Mouse (Mus musculus) left cerebral cortex, adult 11 months (tissue): ENCODE measurements around the gene Polg2.
A peak's percentile ranks its signal among the peaks of the same experiment; 100 is the strongest.
"Not testable (repeated sequence)": the region's sequence is repeated elsewhere in the genome, so short reads cannot be mapped to it uniquely, and the experiment has no call there.

Experiments used
- DNase-seq: peaks from one replicate; pipeline ENCODE4 v3.0.0; 2022; ENCODE audit warnings: low spot score

Polg2 gene

GRCm38 (mm10) chr11:106788775-106789459, 9.6 kb upstream of the Polg2 start, which contains the start of the genes Ddx5 and Cep95:
Ddx5 (minus strand) TSS chr11:106789185.
Cep95 (plus strand) TSS chr11:106789252.
- peak; percentile 98 for DNase-seq

- DNase-seq, result peak; percentile 94
Observed at GRCm38 (mm10) chr11:106788026-106788774, 8.9 kb upstream of the Polg2 start.

DNA sequence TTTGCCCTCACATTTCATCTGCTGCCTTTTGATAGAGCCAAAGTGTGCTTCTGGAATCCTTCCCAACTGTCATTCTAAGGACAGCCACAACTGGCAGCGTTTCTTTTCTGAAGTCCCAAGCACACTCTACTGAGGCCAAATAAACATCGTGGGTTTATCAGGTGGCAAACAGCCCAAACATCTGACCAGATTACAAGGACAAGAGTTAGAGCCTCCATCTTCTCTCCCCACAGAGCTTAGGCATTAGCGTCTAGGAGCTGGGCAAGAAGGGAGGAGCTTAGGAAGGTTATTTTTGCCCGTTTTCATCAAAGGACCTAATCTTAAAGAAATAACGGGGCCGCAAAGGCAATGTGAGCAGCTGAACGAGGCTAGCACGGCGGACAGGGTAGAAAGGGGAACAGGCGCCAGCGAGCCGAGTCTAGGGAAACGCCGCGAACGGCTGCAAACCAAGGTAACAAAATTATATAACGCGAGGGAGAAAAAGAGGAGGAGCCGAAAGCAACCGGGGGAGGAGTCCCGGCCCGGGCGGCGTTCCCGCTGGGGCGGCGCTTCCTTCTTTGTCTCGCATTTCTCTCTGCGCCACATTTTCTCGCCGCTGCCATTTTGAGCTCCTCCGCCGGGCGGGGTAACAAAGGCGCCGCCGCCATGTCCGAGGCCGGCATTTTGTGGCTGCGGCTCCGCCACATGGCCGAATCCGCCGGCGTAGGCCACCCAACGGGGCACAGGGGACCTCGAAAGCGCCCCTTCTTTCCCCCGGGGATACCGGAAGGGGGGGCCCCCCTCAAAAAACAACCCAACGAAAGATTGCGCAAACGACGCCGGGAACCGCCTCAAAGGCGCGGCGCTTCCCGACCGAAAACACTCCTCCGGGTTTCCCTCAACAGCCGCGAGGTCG, 8.0 kb upstream of the Polg2 start:
- DNase-seq, result peak; percentile 79

DNA sequence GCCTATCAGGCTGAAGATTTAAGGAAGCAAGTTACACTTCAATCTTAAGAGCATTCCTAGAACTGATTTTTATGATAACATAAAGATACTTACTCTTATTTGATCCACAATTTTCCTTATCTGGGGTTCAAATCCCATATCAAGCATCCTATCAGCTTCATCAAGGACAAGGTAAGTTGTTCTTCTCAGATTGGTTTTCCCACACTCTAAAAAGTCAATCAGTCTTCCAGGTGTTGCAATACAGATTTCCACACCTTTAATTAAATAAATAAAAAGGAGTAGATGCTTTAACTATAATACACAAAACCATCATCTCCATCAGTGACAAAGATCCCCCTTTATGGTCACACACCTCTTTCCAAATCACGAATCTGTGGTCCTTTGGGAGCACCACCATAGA, 5.7 kb upstream of the Polg2 start:
- DNase-seq, result no peak

GRCm38 (mm10) chr11:106784476-106784875, 5.1 kb upstream of the Polg2 start:
- no peak for DNase-seq

DNA sequence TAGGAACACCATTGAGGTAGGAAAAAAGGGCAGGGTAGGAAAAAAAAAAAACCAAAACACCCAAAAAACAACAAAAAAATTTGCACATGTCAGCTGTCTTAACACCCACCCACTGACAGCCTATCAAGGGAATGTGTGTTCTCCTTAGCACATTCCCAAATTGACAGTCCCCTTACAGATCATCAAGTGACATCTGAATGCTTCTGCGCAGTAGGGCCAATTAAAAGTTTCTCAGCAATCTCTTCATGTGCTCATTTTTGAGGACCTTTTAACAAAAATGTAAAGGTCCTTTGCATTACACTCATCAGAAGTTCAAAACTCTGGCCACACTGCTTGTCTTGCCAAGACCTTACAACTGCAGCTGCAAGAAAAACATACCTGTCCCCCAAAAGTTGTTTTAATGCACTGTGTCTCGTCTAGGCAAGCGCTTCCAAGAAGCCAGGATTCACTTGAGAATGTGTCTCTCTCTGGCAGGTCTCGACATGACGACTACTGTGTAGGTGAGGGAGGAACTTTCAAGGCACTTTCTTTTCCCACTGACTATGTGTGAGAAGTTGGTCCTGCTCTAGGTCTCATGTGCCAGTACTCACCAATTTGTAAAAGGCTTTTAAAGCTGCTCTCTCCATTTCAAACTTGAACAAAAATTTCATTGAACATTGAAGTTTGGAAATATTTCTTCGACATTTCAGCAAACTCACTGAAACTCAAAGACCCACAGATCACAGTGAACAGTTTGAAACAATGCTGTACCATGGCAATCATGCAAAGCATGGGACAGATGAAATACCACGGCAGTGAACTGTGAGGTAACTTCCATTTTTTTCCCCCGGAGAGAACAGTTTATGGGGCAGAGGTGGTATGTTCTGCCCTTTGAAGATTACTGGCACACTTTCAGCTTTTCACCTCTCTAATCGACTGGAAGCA, 3.8 kb upstream of the Polg2 start:
- DNase-seq, result no peak

GRCm38 (mm10) chr11:106782271-106782670, 2.9 kb upstream of the Polg2 start:
- not testable (repeated sequence) for DNase-seq

DNA sequence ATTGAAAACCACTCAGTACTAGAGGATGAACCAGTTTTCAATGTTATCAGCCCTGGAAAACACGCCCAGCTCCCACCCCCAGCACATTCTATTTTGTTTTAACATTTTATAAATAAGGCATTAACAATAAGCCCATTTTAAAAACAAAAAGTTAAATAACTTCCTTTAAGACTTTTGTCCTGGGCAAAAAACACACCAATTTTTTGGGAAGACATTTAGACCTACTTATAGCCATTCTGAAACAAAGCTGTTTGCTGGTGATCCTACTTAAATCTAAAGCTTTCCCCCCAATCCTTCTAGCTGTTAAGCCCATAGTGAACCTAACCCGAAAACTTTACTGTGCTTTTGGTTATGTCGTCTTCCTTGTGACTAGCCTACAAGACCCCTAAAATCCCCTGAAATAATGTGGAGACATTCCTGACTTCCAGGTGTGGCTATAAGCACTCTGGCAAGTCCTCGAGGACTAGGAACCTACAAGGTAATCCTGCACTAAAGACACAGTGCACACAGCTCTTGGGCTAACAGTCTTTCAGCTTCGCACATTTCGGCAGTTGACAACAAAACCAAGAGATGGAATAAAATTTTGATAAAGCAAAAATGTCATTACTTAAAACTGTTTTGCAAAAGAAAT, 1.4 kb upstream of the Polg2 start:
- no peak for DNase-seq

DNA sequence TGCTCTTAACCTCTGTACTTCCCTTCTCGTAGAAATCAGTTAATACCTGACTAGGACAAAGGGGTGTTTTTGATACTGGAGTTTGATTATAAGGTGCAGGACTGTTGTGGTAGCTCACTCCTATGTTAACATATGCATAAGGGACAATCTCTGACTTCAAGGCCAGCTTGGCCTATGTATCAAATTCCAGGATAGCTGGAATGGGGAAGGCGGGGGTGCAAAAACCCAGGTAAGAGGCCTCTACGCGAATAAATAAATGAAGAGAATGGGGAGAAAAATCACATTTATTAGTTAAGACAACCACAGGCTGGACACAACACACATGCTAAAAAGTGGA, 720 bp upstream of the Polg2 start:
- no peak for DNase-seq

DNA sequence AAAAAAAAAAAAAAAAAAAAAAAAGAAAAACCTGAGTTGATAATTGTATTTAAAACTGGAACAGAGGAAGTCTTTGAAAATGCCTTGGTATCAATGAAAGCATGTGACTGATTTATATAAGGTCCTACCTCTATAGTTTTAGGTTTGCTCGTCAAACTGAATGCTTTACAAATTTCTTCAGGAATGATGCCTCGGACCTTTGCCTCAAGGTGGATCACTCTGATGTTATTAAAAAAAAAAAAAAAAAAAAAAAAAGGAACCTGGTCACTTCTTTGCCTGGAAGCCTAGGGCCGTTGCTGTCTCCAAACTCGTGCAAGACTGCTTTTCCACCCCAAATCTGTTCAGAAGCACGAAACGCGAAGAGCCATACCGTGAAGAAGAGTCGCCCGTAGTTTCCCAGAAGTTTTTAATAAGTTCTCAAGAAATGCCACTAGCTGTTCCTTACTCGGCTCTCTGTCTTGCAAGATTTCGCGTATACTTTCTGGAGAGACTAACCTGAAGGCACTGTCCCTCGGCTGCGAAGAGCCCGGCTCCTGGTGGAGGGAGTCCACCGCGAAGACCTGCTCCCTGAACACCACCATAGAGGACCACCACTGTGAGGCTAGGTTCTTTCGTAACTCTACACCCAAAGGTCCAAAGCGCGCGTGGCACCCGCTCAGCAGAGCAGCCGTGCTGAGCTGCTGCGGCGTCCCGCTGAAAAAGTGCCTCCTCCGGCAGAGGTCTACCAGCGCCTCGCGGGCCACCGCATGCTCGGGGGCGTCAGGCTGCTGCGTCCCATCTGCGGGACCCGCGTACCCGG, 549 bp downstream of the Polg2 start:
- no peak for DNase-seq

- no peak for DNase-seq
Observed at GRCm38 (mm10) chr11:106778132-106778531, 1.2 kb downstream of the Polg2 start.

DNA sequence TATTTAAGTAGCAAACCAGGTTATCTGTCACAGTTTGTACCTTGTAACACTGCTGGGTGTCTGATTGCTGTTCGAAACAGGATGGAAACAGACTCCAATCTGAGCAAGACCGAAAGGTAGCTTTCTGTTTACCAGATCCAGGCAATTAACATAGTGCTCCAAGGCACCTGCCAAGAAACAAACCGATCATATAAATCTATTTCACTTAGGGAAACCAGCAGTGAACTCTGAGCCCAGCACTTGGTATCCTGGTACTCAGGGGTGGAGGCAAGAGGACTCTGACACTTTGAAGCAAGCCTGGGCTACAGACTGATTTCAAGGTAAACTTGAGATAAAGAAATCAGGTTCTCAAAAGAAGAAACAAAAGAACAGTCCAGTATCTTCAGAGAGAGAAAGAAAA, 1.9 kb downstream of the Polg2 start:
- DNase-seq, result no peak

- DNase-seq, result no peak
Observed at GRCm38 (mm10) chr11:106776960-106777359, 2.4 kb downstream of the Polg2 start.

DNA sequence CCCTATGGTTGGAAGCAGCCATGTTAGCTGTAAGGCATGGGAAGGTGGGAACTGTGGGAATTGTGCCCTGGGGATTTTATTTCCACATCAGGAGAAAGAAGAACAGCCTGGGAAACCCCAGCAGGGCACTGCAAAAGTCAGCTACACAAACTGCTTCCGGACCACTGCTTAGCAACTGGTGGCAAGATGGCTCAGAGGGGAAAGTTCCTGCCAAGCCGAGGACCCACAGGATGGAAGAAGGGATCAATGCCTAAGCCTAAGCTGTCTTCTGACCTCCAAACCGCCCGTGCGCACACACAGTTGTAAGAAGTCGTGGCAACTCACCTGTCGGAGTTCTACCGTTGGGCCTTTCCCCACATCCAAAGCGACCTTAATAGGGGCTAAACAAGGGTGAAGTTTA, 6.3 kb downstream of the Polg2 start:
- no peak for DNase-seq

DNA sequence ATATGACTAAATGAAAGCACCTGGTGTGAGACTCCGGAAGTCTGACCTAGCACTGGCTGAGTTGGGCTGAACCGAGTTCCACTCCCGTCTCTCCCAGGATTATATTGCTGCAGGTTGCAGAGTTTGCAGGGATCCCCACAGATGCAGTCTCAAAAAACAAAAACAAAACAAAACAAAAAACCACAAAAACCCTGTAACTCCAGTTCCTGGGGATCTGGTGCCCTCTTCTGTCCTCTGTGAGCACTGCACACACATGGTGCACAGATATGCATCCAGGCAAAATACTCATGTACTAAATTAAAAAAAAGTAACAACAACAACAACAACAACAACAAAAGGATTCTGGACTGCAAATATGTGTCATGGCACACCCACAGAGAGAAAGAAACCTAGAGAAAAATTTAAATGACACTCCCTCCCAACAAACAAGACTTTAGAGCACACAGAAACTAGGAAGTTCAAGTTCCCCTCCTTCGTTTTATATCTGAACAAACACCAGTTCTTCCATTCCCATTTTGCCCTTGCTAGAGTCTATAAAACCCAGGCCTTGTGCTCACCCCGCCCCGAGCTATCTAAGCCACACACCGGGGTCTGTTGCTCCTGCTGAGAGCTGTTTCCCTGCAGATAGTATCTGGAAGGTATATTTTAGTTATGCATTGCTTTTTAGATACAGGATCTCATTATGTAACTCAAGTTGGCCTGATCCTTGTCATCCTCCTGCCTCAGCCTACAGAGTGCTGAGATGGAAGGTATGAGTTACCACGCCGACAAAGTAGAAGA, 9.0 kb downstream of the Polg2 start:
- no peak for DNase-seq

DNA sequence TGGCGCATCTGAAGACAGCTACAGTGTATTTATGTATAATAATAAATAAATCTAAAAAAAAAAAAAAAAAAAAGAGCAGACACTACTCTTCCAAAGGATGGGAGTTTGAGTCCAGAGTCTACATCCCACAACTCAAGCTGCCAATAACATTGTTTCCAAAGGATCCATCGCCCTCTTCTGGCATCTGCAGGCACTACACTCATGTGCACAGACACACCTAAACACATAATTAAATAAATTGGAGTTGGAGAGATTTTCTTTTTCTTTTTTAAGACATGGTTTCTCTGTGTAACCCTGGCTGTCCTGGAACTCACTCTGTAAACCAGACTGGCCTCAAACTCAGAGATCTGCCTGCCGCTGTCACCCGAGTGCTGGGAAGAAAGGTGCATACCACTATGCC, 11.8 kb downstream of the Polg2 start:
- no peak for DNase-seq

DNA sequence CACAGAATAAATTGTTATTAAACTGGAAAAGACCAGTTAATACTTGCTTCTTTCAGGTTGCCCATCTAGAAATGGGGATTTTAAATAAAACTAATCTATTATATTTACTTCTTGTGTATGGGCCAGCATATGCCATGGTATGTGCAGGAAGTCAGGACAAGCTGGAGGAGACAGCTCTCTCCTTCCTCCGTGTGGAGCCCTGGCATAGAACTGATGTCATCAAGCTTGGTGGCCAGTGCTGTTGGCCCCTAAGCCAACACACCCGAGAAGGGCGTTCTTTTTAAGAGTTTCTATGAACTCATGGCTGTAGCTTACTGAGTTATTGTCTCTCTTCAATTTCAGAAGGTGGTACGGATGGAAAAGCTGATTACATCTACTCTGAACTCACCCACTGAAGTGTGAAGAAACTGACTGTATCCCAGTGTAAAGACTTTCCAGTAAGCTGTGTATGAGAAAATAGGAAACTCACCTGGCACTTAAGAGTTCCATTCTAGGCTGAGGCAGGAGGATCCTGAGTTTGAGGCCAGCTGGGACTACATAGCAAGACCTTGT, 12.7 kb downstream of the Polg2 start:
- no peak for DNase-seq

DNA sequence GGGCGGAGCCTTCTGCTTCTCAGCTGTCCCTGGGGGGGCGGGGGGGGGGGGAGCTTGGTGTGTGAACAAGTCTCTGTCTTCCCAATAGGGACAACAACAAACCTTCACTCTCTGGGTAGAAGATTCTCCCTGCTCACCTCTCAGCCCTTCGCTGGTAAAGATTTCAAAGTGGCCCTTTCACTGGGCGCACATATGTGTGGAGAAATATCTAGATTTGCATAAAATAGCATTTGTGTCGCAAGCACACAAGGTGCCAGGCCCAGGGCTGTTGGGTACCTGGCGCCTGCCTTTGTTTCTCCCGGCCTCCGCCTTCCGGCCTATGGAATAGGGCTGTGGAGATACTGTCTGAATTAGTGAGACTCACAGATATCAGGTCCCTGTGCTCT, 16.5 kb downstream of the Polg2 start:
- DNase-seq, result no peak

GRCm38 (mm10) chr11:106762139-106762799, 17.1 kb downstream of the Polg2 start:
- no peak for DNase-seq
